19 mouse cellular contexts compared by ENCODE assay signal in the genomic region with DNA sequence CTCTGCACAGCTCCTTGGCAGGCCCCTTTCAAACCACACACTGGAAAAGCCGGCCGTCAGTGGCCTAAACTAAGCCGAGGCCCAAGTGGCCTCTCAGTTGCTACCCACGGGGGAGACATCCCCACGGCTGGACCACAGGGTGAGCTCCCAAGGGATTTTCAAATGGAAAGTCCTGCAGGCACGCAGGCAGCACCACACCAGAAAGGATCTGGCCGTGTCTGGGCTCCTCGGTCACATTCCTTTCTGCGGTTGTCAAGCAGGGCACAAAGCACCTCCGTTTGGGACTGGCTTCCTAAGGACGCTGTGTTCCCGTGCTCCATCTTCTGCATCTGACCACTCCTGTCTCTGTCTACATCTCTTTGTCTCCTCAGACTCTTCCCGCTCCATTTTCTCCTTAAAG. TPM values are rescaled to one million over a fixed set of nuclear protein-coding genes. Genes with fewer than 3 reads are reported as not detected.
DNase-seq lines count a peak whose midpoint lies in the region; ATAC-seq lines count a peak whose summit lies in the region.
"Had no signal": no experiment of that assay in that cellular context is flagged by ENCODE, and none has a peak within 500 bp of the region (broad histone marks: within the 10 kb centered on the region; RNA-seq: fewer than 3 reads in every experiment).

No protein-coding gene starts in this region.

- peaks cover 19% of the 10 kb centered on the region for H3K27me3 ChIP-seq in heart, embryonic 13.5 days (replicated peaks)
- no peaks in the 10 kb centered on the region for H3K27me3 ChIP-seq in forebrain, embryonic 16.5 days (replicated peaks; ENCODE audit: control insufficient read depth, insufficient read depth, low read length)
- no peaks in the 10 kb centered on the region for H3K27me3 ChIP-seq in neural tube, embryonic 13.5 days

- H3K9ac ChIP-seq in heart, embryonic 13.5 days, result no peak overlapping the region
- H3K9ac ChIP-seq in forebrain, embryonic 16.5 days (replicated peaks; ENCODE audit: low read depth, low read length), result peak overlapping the region; percentile 35; the same call in 1 of the 2 replicates
- peak overlapping the region; percentile 51 for H3K9ac ChIP-seq in neural tube, embryonic 13.5 days
- H3K9ac ChIP-seq: limb, embryonic 13.5 days had no signal

- H3K36me3 ChIP-seq in heart, embryonic 13.5 days, result no peaks in the 10 kb centered on the region
- H3K36me3 ChIP-seq in forebrain, embryonic 16.5 days (ENCODE audit: control insufficient read depth, insufficient read depth), result no peaks in the 10 kb centered on the region
- peaks cover 10% of the 10 kb centered on the region for H3K36me3 ChIP-seq in neural tube, embryonic 13.5 days
- H3K36me3 ChIP-seq: limb, embryonic 13.5 days had no signal

- no peak overlapping the region for H3K27ac ChIP-seq in heart, embryonic 13.5 days (replicated peaks)
- no peak overlapping the region for H3K27ac ChIP-seq in forebrain, embryonic 16.5 days (ENCODE audit: low read length)
- H3K27ac ChIP-seq in neural tube, embryonic 13.5 days (replicated peaks), result peak overlapping the region; percentile 57
- H3K27ac ChIP-seq: left cerebral cortex, adult 2 months; limb, embryonic 13.5 days had no signal

- H3K4me2 ChIP-seq in heart, embryonic 13.5 days, result peak overlapping the region; percentile 2; the same call in 1 of the 2 replicates
- no peak overlapping the region for H3K4me2 ChIP-seq in forebrain, embryonic 16.5 days (ENCODE audit: low read length)
- H3K4me2 ChIP-seq in neural tube, embryonic 13.5 days, result peak overlapping the region; percentile 4; the same call in 1 of the 2 replicates
- H3K4me2 ChIP-seq: heart, embryonic 11.5 days; limb, embryonic 13.5 days had no signal

- no peak overlapping the region for H3K4me3 ChIP-seq in heart, embryonic 13.5 days
- H3K4me3 ChIP-seq in forebrain, embryonic 16.5 days (replicated peaks; ENCODE audit: low read length), result no peak overlapping the region
- H3K4me3 ChIP-seq in neural tube, embryonic 13.5 days, result no peak overlapping the region
- H3K4me3 ChIP-seq: erythroblast, embryonic 14.5 days; left cerebral cortex, adult 2 months; limb, embryonic 13.5 days had no signal

- ATAC-seq in heart, embryonic 13.5 days (ENCODE audit: extremely low read depth, insufficient number of reproducible peaks, low FRiP score, low TSS enrichment), result no peak
- peak; percentile 25 for ATAC-seq in forebrain, embryonic 16.5 days
- ATAC-seq in neural tube, embryonic 13.5 days (ENCODE audit: low read depth), result no peak

- WGBS in heart, embryonic 13.5 days, result 38% methylated on average over 13 of the region's 13 CpGs
- WGBS in forebrain, embryonic 16.5 days, result 19% methylated on average over 13 of the region's 13 CpGs
- 16% methylated on average over 13 of the region's 13 CpGs for WGBS in neural tube, embryonic 13.5 days

- peaks cover 22% of the 10 kb centered on the region for H3K4me1 ChIP-seq in heart, embryonic 13.5 days
- peaks cover 24% of the 10 kb centered on the region for H3K4me1 ChIP-seq in forebrain, embryonic 16.5 days (replicated peaks; ENCODE audit: control insufficient read depth, insufficient read depth, low read length)
- H3K4me1 ChIP-seq in neural tube, embryonic 13.5 days (replicated peaks), result peaks cover 57% of the 10 kb centered on the region
- H3K4me1 ChIP-seq: limb, embryonic 13.5 days had no signal

- DNase-seq in heart, adult 18-20 months, result no peak
- peak; percentile 34 for DNase-seq in mesoderm, embryonic 11.5 days (ENCODE audit: low read depth, low spot score)
- DNase-seq in heart, postnatal 4 days, result no peak
- no peak for DNase-seq in heart, adult 8-10 months (ENCODE audit: low spot score)
- no peak for DNase-seq in adrenal gland, postnatal 4 days (ENCODE audit: low spot score in 2 of 2)
- DNase-seq: adrenal gland, adult 2 months; gastrocnemius, postnatal 14 days; kidney, adult 9 months; lung, adult 2 months had no signal

- no peaks in the 10 kb centered on the region for H3K9me3 ChIP-seq in heart, embryonic 13.5 days
- no peaks in the 10 kb centered on the region for H3K9me3 ChIP-seq in forebrain, embryonic 16.5 days (ENCODE audit: control insufficient read depth, low read length)
- no peaks in the 10 kb centered on the region for H3K9me3 ChIP-seq in neural tube, embryonic 13.5 days
- H3K9me3 ChIP-seq: limb, embryonic 13.5 days had no signal

RNA-seq across cellular contexts. Expression of a gene that starts 9.9 kb away (rescaled TPM):
- 0.44 TPM in 1 of 2 replicates, not detected in the other for polyA plus RNA-seq in heart, embryonic 13.5 days (2015; fragmentation: Nextera tagmentation; extraction: Ambion mirVana)
- total RNA-seq in heart, adult 18-20 months (2021), result under 1 TPM in 1 of 2 experiments, not detected in 1; 0.87 TPM
- polyA plus RNA-seq in forebrain, embryonic 16.5 days (2015; fragmentation: Nextera tagmentation; extraction: Ambion mirVana), result 8.8 and 11.1 TPM in 2 replicates
- 6.8 and 8.7 TPM in 2 replicates for polyA plus RNA-seq in neural tube, embryonic 13.5 days (2015; fragmentation: Nextera tagmentation; extraction: Ambion mirVana)
- total RNA-seq in heart, postnatal 4 days (2021), result not detected
- under 1 TPM in 1 of 4 experiments, not detected in 3; 0.41 TPM for total RNA-seq in heart, adult 8-10 months (2022)
- 1 to 10 TPM in 1 of 2 experiments, under 1 TPM in 1; 0.56 to 1.2 TPM for total RNA-seq in adrenal gland, postnatal 4 days (2021)
- total RNA-seq: common myeloid progenitor, adult 5-6 weeks; megakaryocyte, adult 5-6 weeks; neutrophil, adult 5-6 weeks had no signal
- polyA plus RNA-seq: erythroblast, embryonic 14.5 days; heart, embryonic 11.5 days had no signal

RNA-seq across cellular contexts. Expression of a gene that starts 24.2 kb away (rescaled TPM):
- 2.0 and 2.2 TPM in 2 replicates for polyA plus RNA-seq in heart, embryonic 13.5 days (2015; fragmentation: Nextera tagmentation; extraction: Ambion mirVana)
- total RNA-seq in heart, adult 18-20 months (2021), result 10 to 100 TPM; 12.0 to 13.2 TPM
- polyA plus RNA-seq in forebrain, embryonic 16.5 days (2015; fragmentation: Nextera tagmentation; extraction: Ambion mirVana), result 2.8 and 3.4 TPM in 2 replicates
- polyA plus RNA-seq in neural tube, embryonic 13.5 days (2015; fragmentation: Nextera tagmentation; extraction: Ambion mirVana), result 5.7 and 6.5 TPM in 2 replicates
- 10 to 100 TPM in 1 of 2 experiments, 1 to 10 TPM in 1; 9.2 to 10.7 TPM for total RNA-seq in heart, postnatal 4 days (2021)
- 10 to 100 TPM; 12.6 to 16.0 (median 13.7) TPM for total RNA-seq in heart, adult 8-10 months (2022)
- 10 to 100 TPM; 11.1 to 12.2 TPM for total RNA-seq in adrenal gland, postnatal 4 days (2021)
- total RNA-seq: neutrophil, adult 5-6 weeks had no signal
- polyA plus RNA-seq: erythroblast, embryonic 14.5 days had no signal

RNA-seq across cellular contexts. Expression of a gene that starts 42.3 kb away (rescaled TPM):
- polyA plus RNA-seq in heart, embryonic 13.5 days (2015; fragmentation: Nextera tagmentation; extraction: Ambion mirVana), result 2.3 TPM in 2 replicates
- total RNA-seq in heart, adult 18-20 months (2021), result 10 to 100 TPM; 11.3 to 12.8 TPM
- 13.7 and 14.2 TPM in 2 replicates for polyA plus RNA-seq in forebrain, embryonic 16.5 days (2015; fragmentation: Nextera tagmentation; extraction: Ambion mirVana)
- 14.7 and 18.8 TPM in 2 replicates for polyA plus RNA-seq in neural tube, embryonic 13.5 days (2015; fragmentation: Nextera tagmentation; extraction: Ambion mirVana)
- total RNA-seq in heart, postnatal 4 days (2021), result 10 to 100 TPM; 15.3 to 15.5 TPM
- 10 to 100 TPM; 12.3 to 16.5 (median 14.1) TPM for total RNA-seq in heart, adult 8-10 months (2022)
- 10 to 100 TPM; 31.2 to 34.6 TPM for total RNA-seq in adrenal gland, postnatal 4 days (2021)

RNA-seq across cellular contexts. Expression of a gene that starts 42.5 kb away (rescaled TPM):
- 2.1 and 2.2 TPM in 2 replicates for polyA plus RNA-seq in heart, embryonic 13.5 days (2015; fragmentation: Nextera tagmentation; extraction: Ambion mirVana)
- total RNA-seq in heart, adult 18-20 months (2021), result 1 to 10 TPM; 2.7 to 3.8 TPM
- 1.2 and 1.7 TPM in 2 replicates for polyA plus RNA-seq in forebrain, embryonic 16.5 days (2015; fragmentation: Nextera tagmentation; extraction: Ambion mirVana)
- polyA plus RNA-seq in neural tube, embryonic 13.5 days (2015; fragmentation: Nextera tagmentation; extraction: Ambion mirVana), result 0.87 and 1.0 TPM in 2 replicates
- total RNA-seq in heart, postnatal 4 days (2021), result 1 to 10 TPM; 1.3 to 1.7 TPM
- 1 to 10 TPM; 1.7 to 6.2 (median 3.5) TPM for total RNA-seq in heart, adult 8-10 months (2022)
- total RNA-seq in adrenal gland, postnatal 4 days (2021), result 1 to 10 TPM in 1 of 2 experiments, under 1 TPM in 1; 0.11 to 1.9 TPM
- total RNA-seq: common myeloid progenitor, adult 5-6 weeks; megakaryocyte, adult 5-6 weeks; neutrophil, adult 5-6 weeks had no signal
- polyA plus RNA-seq: erythroblast, embryonic 14.5 days had no signal
